Mouse (Mus musculus) adrenal gland (tissue): Measurements from ENCODE around the gene Tcp11l2.

Experiments
- intact Hi-C: fragments of 180-260 bp; cut with DNase I; formaldehyde crosslinking; loops from one replicate; pipeline ENCODE4 v1.15.1; 2025

Tcp11l2 gene

GRCm38 (mm10) chr10:84554291-84555009, 22.0 kb upstream of the Tcp11l2 start:
- intact Hi-C loops, result no loop called here

- intact Hi-C loops, result no loop called here
Measured at GRCm38 (mm10) chr10:84556120-84556519, 20.3 kb upstream of the Tcp11l2 start.

GRCm38 (mm10) chr10:84558511-84558910, 17.9 kb upstream of the Tcp11l2 start:
- intact Hi-C loops, result no loop called here

- intact Hi-C loops, result no loop called here
Measured at GRCm38 (mm10) chr10:84559986-84560385, 16.4 kb upstream of the Tcp11l2 start.

- intact Hi-C loops, result no loop called here
Measured at GRCm38 (mm10) chr10:84562121-84562520, 14.3 kb upstream of the Tcp11l2 start.

GRCm38 (mm10) chr10:84562567-84563554, 13.6 kb upstream of the Tcp11l2 start:
- intact Hi-C loops, result no loop called here

- intact Hi-C loops, result no loop called here
Measured at GRCm38 (mm10) chr10:84564427-84564826, 12.0 kb upstream of the Tcp11l2 start.

- intact Hi-C loops, result no loop called here
Measured at GRCm38 (mm10) chr10:84571052-84571639, 5.3 kb upstream of the Tcp11l2 start.

- intact Hi-C loops, result no loop called here
Measured at GRCm38 (mm10) chr10:84573671-84574420, 2.6 kb upstream of the Tcp11l2 start.

GRCm38 (mm10) chr10:84576029-84576394, 414 bp upstream of the Tcp11l2 start:
- intact Hi-C loops, result loop anchor here (5.0 kb wide), 2 partner anchors 36 to 44 kb away; partner anchors contain the start of gene Ckap4

- intact Hi-C loops, result loop anchor here (5.0 kb wide), 2 partner anchors 35 to 45 kb away; partner anchors contain the start of gene Ckap4
Measured at GRCm38 (mm10) chr10:84577071-84577727, 773 bp downstream of the Tcp11l2 start.

- intact Hi-C loops, result loop anchor here (5.0 kb wide), 2 partner anchors 34 to 46 kb away; partner anchors contain the start of gene Ckap4
Measured at GRCm38 (mm10) chr10:84578738-84579137, 2.3 kb downstream of the Tcp11l2 start.

- intact Hi-C loops, result loop anchor here (5.0 kb wide), 2 partner anchors 33 to 47 kb away; partner anchors contain the start of gene Ckap4
Measured at GRCm38 (mm10) chr10:84579527-84579926, 3.1 kb downstream of the Tcp11l2 start.

- intact Hi-C loops, result no loop called here
Measured at GRCm38 (mm10) chr10:84581191-84581590, 4.8 kb downstream of the Tcp11l2 start.

GRCm38 (mm10) chr10:84582236-84582635, 5.8 kb downstream of the Tcp11l2 start:
- intact Hi-C loops, result no loop called here

- intact Hi-C loops, result no loop called here
Measured at GRCm38 (mm10) chr10:84584451-84585293, 8.2 kb downstream of the Tcp11l2 start.

GRCm38 (mm10) chr10:84585294-84585650, 8.8 kb downstream of the Tcp11l2 start:
- intact Hi-C loops, result no loop called here

GRCm38 (mm10) chr10:84590956-84591355, 14.5 kb downstream of the Tcp11l2 start:
- intact Hi-C loops, result no loop called here

GRCm38 (mm10) chr10:84591640-84592148, 15.3 kb downstream of the Tcp11l2 start:
- intact Hi-C loops, result no loop called here
